Mouse (Mus musculus) stomach, embryonic 14.5 days (tissue): ENCODE results near the gene Dapk3. TPM values are rescaled to one million over a fixed set of nuclear protein-coding genes. Genes with fewer than 3 reads are reported as not detected.
A peak's percentile ranks its signal among the peaks of the same experiment; 100 is the strongest.
"Not testable (repeated sequence)": the region's sequence is repeated elsewhere in the genome, so short reads cannot be mapped to it uniquely, and the experiment has no call there.

Experiments
- ATAC-seq: fragments of 200-750 bp; cut with Nextera tagmentation; 2 replicates; pipeline ENCODE4 v1.8.0; 2017; ENCODE audit warnings: low read depth, moderate TSS enrichment; ENCODE audit not compliant: insufficient number of reproducible peaks, insufficient read depth, low FRiP score
- H3K27ac ChIP-seq: fragments of 300-500 bp; sonication (generic); 2 replicates; pipeline ENCODE4 v1.5.1; 2014; ENCODE audit warnings: mild to moderate bottlenecking, low read length, moderate library complexity, mixed read lengths
- H3K27me3 ChIP-seq: fragments of 300-500 bp; sonication (generic); 2 replicates; pipeline ENCODE4 v1.6.1; 2014; ENCODE audit warnings: low read length, control low read depth, mixed read lengths; ENCODE audit not compliant: control insufficient read depth, insufficient read depth
- H3K36me3 ChIP-seq: fragments of 300-500 bp; sonication (generic); 2 replicates; pipeline ENCODE4 v1.6.1; 2014; ENCODE audit warnings: mild to moderate bottlenecking, control low read depth, low read length, moderate library complexity, mixed read lengths; ENCODE audit not compliant: control insufficient read depth, insufficient read depth
- H3K4me1 ChIP-seq: fragments of 300-500 bp; sonication (generic); 2 replicates; pipeline ENCODE4 v1.6.1; 2014; ENCODE audit warnings: low read length, control low read depth, mixed read lengths; ENCODE audit not compliant: control insufficient read depth, insufficient read depth
- H3K4me2 ChIP-seq: fragments of 300-500 bp; sonication (generic); replicated peaks from 2 replicates; pipeline ENCODE4 v1.6.1; 2014; ENCODE audit warnings: low read depth, low read length, control low read depth
- H3K4me3 ChIP-seq: fragments of 300-500 bp; sonication (generic); 2 replicates; pipeline ENCODE4 v1.5.1; 2014; ENCODE audit warnings: low read depth, low read length, control low read depth
- H3K9ac ChIP-seq: fragments of 300-500 bp; sonication (generic); replicated peaks from 2 replicates; pipeline ENCODE4 v1.6.1; 2014; ENCODE audit warnings: low read depth, mild to moderate bottlenecking, control low read depth, low read length, moderate library complexity, mixed read lengths
- H3K9me3 ChIP-seq: fragments of 300-500 bp; sonication (generic); 2 replicates; pipeline ENCODE4 v1.6.1; 2016; ENCODE audit warnings: low read depth, low read length, control low read depth; ENCODE audit not compliant: control insufficient read depth
- WGBS: fragments of 180-500 bp; shearing (Covaris S2); extraction: QIAGEN DNeasy Blood & Tissue Kit; methylation state at CpG from one replicate; pipeline ENCODE4 v1.1.7; 2014; 5-methylcytosine and 5-hydroxymethylcytosine counted together
- polyA plus RNA-seq: library from polyadenylated mRNA; unstranded; fragments of >200 nt; fragmentation: Nextera tagmentation; extraction: Ambion mirVana; gene quantifications from 2 replicates; pipeline ENCODE4 v1.2.1, GENCODE M21; 2014

The Dapk3 gene
- polyA plus RNA-seq, 1 experiment from 2014 or later = 48.9 TPM

- Histone ChIP-seq H3K27me3 (no peaks in the 10 kb centered on the region), H3K9ac (no peak overlapping the region), H3K9me3 (no peaks in the 10 kb centered on the region), H3K4me1 (peaks cover 25% of the 10 kb centered on the region), H3K4me2 (no peak overlapping the region), H3K27ac (no peak overlapping the region), H3K36me3 (peaks cover 52% of the 10 kb centered on the region), H3K4me3 (no peak overlapping the region)
- no peak for ATAC-seq
- WGBS = 92% methylated on average over 11 of the region's 11 CpGs
These were observed 3.9 kb upstream of the Dapk3 start for GRCm38 (mm10) chr10:81178927-81179326.

GRCm38 (mm10) chr10:81179451-81180342 is 3.1 kb upstream of the Dapk3 start:
- H3K4me1 ChIP-seq = peaks cover 26% of the 10 kb centered on the region
- H3K4me2 ChIP-seq = no peak overlapping the region
- no peak for ATAC-seq
- H3K27me3 ChIP-seq = no peaks in the 10 kb centered on the region
- H3K9me3 ChIP-seq = no peaks in the 10 kb centered on the region
- H3K4me3 ChIP-seq = no peak overlapping the region
- 89% methylated on average over 32 of the region's 32 CpGs for WGBS
- no peak overlapping the region for H3K9ac ChIP-seq
- H3K36me3 ChIP-seq = peaks cover 52% of the 10 kb centered on the region
- H3K27ac ChIP-seq = no peak overlapping the region

- no peak overlapping the region for H3K9ac ChIP-seq
- H3K4me2 ChIP-seq = no peak overlapping the region
- no peaks in the 10 kb centered on the region for H3K27me3 ChIP-seq
- no peak overlapping the region for H3K4me3 ChIP-seq
- ATAC-seq = no peak
- H3K9me3 ChIP-seq = no peaks in the 10 kb centered on the region
- H3K4me1 ChIP-seq = peaks cover 31% of the 10 kb centered on the region
- 93% methylated on average over 13 of the region's 13 CpGs for WGBS
- H3K27ac ChIP-seq = no peak overlapping the region
- peaks cover 52% of the 10 kb centered on the region for H3K36me3 ChIP-seq
These were observed 1.9 kb upstream of the Dapk3 start for GRCm38 (mm10) chr10:81180946-81181345.

GRCm38 (mm10) chr10:81181860-81182259 is 945 bp upstream of the Dapk3 start:
- not testable (repeated sequence) for ATAC-seq, H3K4me2 ChIP-seq, H3K9ac ChIP-seq, H3K27ac ChIP-seq, H3K4me3 ChIP-seq, H3K27me3 ChIP-seq, H3K9me3 ChIP-seq
- WGBS = 81% methylated on average over 12 of the region's 12 CpGs
- Histone ChIP-seq H3K4me1 (peaks cover 31% of the 10 kb centered on the region), H3K36me3 (peaks cover 58% of the 10 kb centered on the region)

- WGBS = 79% methylated on average over 5 of the region's 5 CpGs
- Histone ChIP-seq H3K4me1 (peaks cover 20% of the 10 kb centered on the region), H3K27me3 (no peaks in the 10 kb centered on the region), H3K4me3 (peak within 1 kb of the TSS; percentile 63), H3K27ac (peak within 1 kb of the TSS; percentile 85), H3K36me3 (peaks cover 53% of the 10 kb centered on the region), H3K9me3 (no peaks in the 10 kb centered on the region), H3K4me2 (peak within 1 kb of the TSS; percentile 61), H3K9ac (peak within 1 kb of the TSS; percentile 65)
- no peak for ATAC-seq
These were observed 1.0 kb downstream of the Dapk3 start, which contains the start of gene 4930442H23Rik for GRCm38 (mm10) chr10:81183805-81184204. TSS of gene 4930442H23Rik (minus strand) at chr10:81183849.

- Histone ChIP-seq H3K4me1 (peaks cover 20% of the 10 kb centered on the region), H3K4me2 (peak overlapping the region; percentile 61; the same call in 1 of the 2 replicates), H3K4me3 (no peak overlapping the region), H3K27ac (peak overlapping the region; percentile 84), H3K9ac (no peak overlapping the region), H3K27me3 (no peaks in the 10 kb centered on the region), H3K36me3 (peaks cover 43% of the 10 kb centered on the region), H3K9me3 (no peaks in the 10 kb centered on the region)
- 14% methylated on average over 4 of the region's 4 CpGs for WGBS
- ATAC-seq = peak; percentile 24; the same call in 1 of the 2 replicates
These were observed 2.0 kb downstream of the Dapk3 start for GRCm38 (mm10) chr10:81184765-81185164.

- Histone ChIP-seq H3K4me3 (no peak overlapping the region), H3K9ac (no peak overlapping the region), H3K4me1 (peaks cover 23% of the 10 kb centered on the region), H3K4me2 (no peak overlapping the region), H3K9me3 (no peaks in the 10 kb centered on the region), H3K36me3 (peaks cover 31% of the 10 kb centered on the region), H3K27me3 (no peaks in the 10 kb centered on the region), H3K27ac (no peak overlapping the region)
- WGBS = 96% methylated on average over 9 of the region's 9 CpGs
- ATAC-seq = no peak
These were observed 4.4 kb downstream of the Dapk3 start for GRCm38 (mm10) chr10:81187161-81187560.

- H3K9ac ChIP-seq = no peak overlapping the region
- 82% methylated on average over 26 of the region's 26 CpGs for WGBS
- H3K4me1 ChIP-seq = peaks cover 14% of the 10 kb centered on the region
- no peak overlapping the region for H3K27ac ChIP-seq
- ATAC-seq = no peak
- no peak overlapping the region for H3K4me2 ChIP-seq
- H3K9me3 ChIP-seq = no peaks in the 10 kb centered on the region
- H3K36me3 ChIP-seq = peaks cover 28% of the 10 kb centered on the region
- 0 out of 2 replicates have a peak, but pooled peaks cover 3% of the 10 kb centered on the region for H3K27me3 ChIP-seq
- no peak overlapping the region for H3K4me3 ChIP-seq
These were observed 7.0 kb downstream of the Dapk3 start for GRCm38 (mm10) chr10:81189821-81190220.
